Mouse (Mus musculus): ENCODE measurements around the gene Tnf.

DNA sequence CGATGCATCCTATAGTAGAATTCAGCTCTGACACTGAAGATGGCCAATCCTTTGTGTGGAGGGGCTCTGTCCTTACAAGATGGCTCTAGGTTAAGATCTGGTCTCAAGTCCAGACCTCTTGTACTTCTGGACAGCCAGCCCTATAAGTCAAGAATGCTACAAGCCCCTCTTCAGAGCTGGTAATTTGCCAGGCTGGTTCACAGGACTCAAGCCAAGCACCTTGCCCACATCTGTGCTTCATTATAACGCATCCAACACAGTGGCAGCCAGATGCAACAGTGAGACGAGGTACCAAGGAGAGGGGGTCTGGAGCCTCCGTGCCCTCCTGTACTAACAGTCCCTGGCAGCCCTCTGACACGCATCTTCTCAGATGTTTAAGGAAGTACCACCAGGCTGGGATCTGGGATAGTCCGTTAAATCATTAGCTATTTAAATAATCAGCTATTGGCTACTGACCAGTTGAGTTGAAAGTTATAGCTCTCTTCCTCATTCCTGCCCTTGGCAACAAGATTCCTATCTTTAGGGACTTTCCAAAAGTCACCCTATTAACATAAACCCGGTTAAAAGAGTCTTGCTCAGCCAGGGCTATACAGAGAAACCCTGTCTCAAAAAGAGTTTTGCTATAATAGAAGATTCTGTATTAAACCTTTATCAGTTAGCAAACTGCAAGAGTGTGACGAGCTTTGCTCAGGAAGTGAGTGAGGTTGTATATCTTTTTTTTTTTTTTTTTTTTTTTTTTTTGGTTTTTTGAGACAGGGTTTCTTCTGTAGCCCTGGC, 27.4 kb downstream of the Tnf start:
- TF ChIP-seq CTCF (conservative IDR thresholded peaks at IDR 0.05; ENCODE audit: low read length) = no peak
- no peak for TF ChIP-seq NANOG (IDR thresholded peaks at IDR 0.05; ENCODE audit: borderline replicate concordance, low read length)

All from E14TG2a.4 (cell line).